Mouse (Mus musculus): ENCODE data around the gene Tbl2.

- TF ChIP-seq HCFC1 (IDR thresholded peaks at IDR 0.05; ENCODE audit: borderline replicate concordance, insufficient read depth, low read length) (no peak), ZNF384 (IDR thresholded peaks at IDR 0.05; ENCODE audit: low read depth, low read length) (no peak), ZC3H11A (IDR thresholded peaks at IDR 0.05; ENCODE audit: borderline replicate concordance, low read depth, low read length) (no peak), CHD2 (IDR thresholded peaks at IDR 0.05; ENCODE audit: low read depth, low read length) (no peak)
Observed at GRCm38 (mm10) chr5:135196367-135196766, 46.9 kb downstream of the Tbl2 start.

Data from ES-E14 (cell line).